Mouse (Mus musculus) Patski (cell line): Measurements from ENCODE around the gene Ambra1. TPM values are rescaled to one million over a fixed set of nuclear protein-coding genes. Genes with fewer than 3 reads are reported as not detected.

Experiments used
- ATAC-seq: fragments of 100-300 bp; one replicate; pipeline ENCODE4 v1.8.0; 2021
- CTCF ChIA-PET: fragments of 350-600 bp; sonication (Branson Sonifier 250); formaldehyde crosslinking; loops from one replicate; lab custom pipeline; 2022; ENCODE audit warnings: inconsistent platforms; lab: Charles Lee
- POLR2A ChIA-PET: fragments of 350-600 bp; sonication (Branson Sonifier 250); formaldehyde crosslinking; loops from one replicate; lab custom pipeline; 2022; ENCODE audit warnings: antibody characterized with exemption, inconsistent platforms; lab: Charles Lee
- DNase-seq: peaks from one replicate; pipeline ENCODE4 v3.0.0-alpha.2; 2011; ENCODE audit warnings: low read depth, low spot score
- H3K27me3 ChIP-seq: fragments of 371-371 bp; one replicate; pipeline ENCODE4 v1.5.1; 2021
- CTCF ChIP-seq: fragments of 100-300 bp; IDR thresholded peaks from one replicate; pipeline ENCODE4 v1.5.1; 2021
- in situ Hi-C: fragments of 300-500 bp; cut with MboI; formaldehyde crosslinking; loops from 3 replicates; pipeline ENCODE4 v1.11.1; 2018; ENCODE audit warnings: low pct_unique_long_range_greater_than_20kb, mixed read lengths
- polyA plus RNA-seq: library from polyadenylated mRNA; unstranded; gene quantifications from one replicate; pipeline ENCODE4 v1.2.3, GENCODE M21; 2021

Gene Ambra1
- polyA plus RNA-seq, 1 experiment from 2014 or later: 27.5 TPM

- H3K27me3 ChIP-seq: peaks cover 5% of the 10 kb centered on the region
- ATAC-seq (no peak), DNase-seq (no peak)
- TF ChIP-seq CTCF: no peak
- in situ Hi-C loops: loop anchor here (5.0 kb wide), 1 partner anchor 146 kb away; no protein-coding TSS in a partner anchor
- ChIA-PET POLR2A (interaction anchor here (0.5 kb wide), 1 partner anchor 25 kb away, joined by 5 read pairs; no protein-coding TSS in a partner anchor), CTCF (no interaction called here)
Observed at GRCm38 (mm10) chr2:91927826-91928533, 198.0 kb downstream of the Ambra1 start.

GRCm38 (mm10) chr2:91928534-91929350, 198.8 kb downstream of the Ambra1 start:
- H3K27me3 ChIP-seq: no peaks in the 10 kb centered on the region
- no peak for TF ChIP-seq CTCF
- ChIA-PET CTCF (interaction anchor here (1.0 kb wide), 1 partner anchor 177 kb away, joined by 4 read pairs; no protein-coding TSS in a partner anchor), POLR2A (no interaction called here)
- ATAC-seq: no peak
- in situ Hi-C loops: loop anchor here (5.0 kb wide), 1 partner anchor 146 kb away; no protein-coding TSS in a partner anchor
- DNase-seq: no peak

- POLR2A ChIA-PET: no interaction called here
- H3K27me3 ChIP-seq: no peaks in the 10 kb centered on the region
- no peak for ATAC-seq
- CTCF ChIA-PET: interaction anchor here (1.0 to 1.3 kb wide), 3 partner anchors 161 to 323 kb away, joined by 3 to 4 read pairs (median 3); no protein-coding TSS in a partner anchor
- no peak for DNase-seq
- no peak for TF ChIP-seq CTCF
- in situ Hi-C loops: loop anchor here (5.0 kb wide), 1 partner anchor 147 kb away; no protein-coding TSS in a partner anchor
Observed at GRCm38 (mm10) chr2:91929455-91929854, 199.5 kb downstream of the Ambra1 start.

- in situ Hi-C loops: loop anchor here (5.0 kb wide), 1 partner anchor 148 kb away; no protein-coding TSS in a partner anchor
- ATAC-seq (no peak), DNase-seq (no peak)
- POLR2A ChIA-PET: no interaction called here
- no peak for TF ChIP-seq CTCF
- CTCF ChIA-PET: interaction anchor here (1.0 to 1.3 kb wide), 3 partner anchors 162 to 324 kb away, joined by 3 to 4 read pairs (median 3); no protein-coding TSS in a partner anchor
- H3K27me3 ChIP-seq: no peaks in the 10 kb centered on the region
Observed at GRCm38 (mm10) chr2:91929936-91930335, 200.0 kb downstream of the Ambra1 start.

- POLR2A ChIA-PET: no interaction called here
- in situ Hi-C loops: no loop called here
- CTCF ChIA-PET: interaction anchor here (1.2 to 1.3 kb wide), 2 partner anchors 163 to 325 kb away, joined by 3 read pairs; no protein-coding TSS in a partner anchor
- ATAC-seq: no peak
- TF ChIP-seq CTCF: no peak
- no peak for DNase-seq
- H3K27me3 ChIP-seq: no peaks in the 10 kb centered on the region
Observed at GRCm38 (mm10) chr2:91930761-91931291, 200.9 kb downstream of the Ambra1 start.

- ChIA-PET CTCF (no interaction called here), POLR2A (interaction anchor here (0.7 kb wide), 1 partner anchor 31 kb away, joined by 6 read pairs; no protein-coding TSS in a partner anchor)
- no peaks in the 10 kb centered on the region for H3K27me3 ChIP-seq
- TF ChIP-seq CTCF: no peak
- in situ Hi-C loops: no loop called here
- no peak for DNase-seq
- ATAC-seq: no peak
Observed at GRCm38 (mm10) chr2:91931328-91932159, 201.6 kb downstream of the Ambra1 start.

GRCm38 (mm10) chr2:91932160-91932711, 202.3 kb downstream of the Ambra1 start, which contains the start of gene Mdk:
Gene Mdk, minus strand, starts transcription at chr2:91932297.
- no peak for ATAC-seq

GRCm38 (mm10) chr2:91932737-91933350, 202.9 kb downstream of the Ambra1 start:
- ChIA-PET CTCF (interaction anchor here (1.1 kb wide), 1 partner anchor 10 kb away, joined by 4 read pairs; no protein-coding TSS in a partner anchor), POLR2A (interaction anchor here (0.7 to 1.2 kb wide), 3 partner anchors 10 to 45 kb away, joined by 3 to 6 read pairs (median 3); no protein-coding TSS in a partner anchor)
- in situ Hi-C loops: no loop called here
- no peak for DNase-seq
- no peak for ATAC-seq
- no peaks in the 10 kb centered on the region for H3K27me3 ChIP-seq
- TF ChIP-seq CTCF: no peak

More at GRCm38 (mm10) chr2:91932160-91932711, 202.3 kb downstream of the Ambra1 start, which contains the start of gene Mdk:
- no peak for TF ChIP-seq CTCF
- ChIA-PET CTCF (interaction anchor here (1.1 kb wide), 1 partner anchor 11 kb away, joined by 4 read pairs; no protein-coding TSS in a partner anchor), POLR2A (interaction anchor here (0.7 to 1.2 kb wide), 2 partner anchors 11 to 30 kb away, joined by 3 to 6 read pairs; no protein-coding TSS in a partner anchor)
- in situ Hi-C loops: no loop called here
- DNase-seq: no peak
- H3K27me3 ChIP-seq: no peaks in the 10 kb centered on the region
